Mouse (Mus musculus) kidney, adult 8-10 months (tissue): ENCODE data around the gene Shisa8.

Experiments used
- DNase-seq, 2 experiments: peaks; one replicate each; pipeline ENCODE4 v3.0.0; 2022

The Shisa8 gene

GRCm38 (mm10) chr15:82203611-82204351, 8.8 kb downstream of the Shisa8 start:
- DNase-seq: no peak

- DNase-seq: no peak
Measured at GRCm38 (mm10) chr15:82203090-82203489, 9.5 kb downstream of the Shisa8 start.

GRCm38 (mm10) chr15:82202086-82202485, 10.5 kb downstream of the Shisa8 start:
- DNase-seq: no peak

GRCm38 (mm10) chr15:82199546-82199945, 13.1 kb downstream of the Shisa8 start:
- DNase-seq: no peak

- no peak for DNase-seq
Measured at GRCm38 (mm10) chr15:82198342-82198741, 14.3 kb downstream of the Shisa8 start.

DNA sequence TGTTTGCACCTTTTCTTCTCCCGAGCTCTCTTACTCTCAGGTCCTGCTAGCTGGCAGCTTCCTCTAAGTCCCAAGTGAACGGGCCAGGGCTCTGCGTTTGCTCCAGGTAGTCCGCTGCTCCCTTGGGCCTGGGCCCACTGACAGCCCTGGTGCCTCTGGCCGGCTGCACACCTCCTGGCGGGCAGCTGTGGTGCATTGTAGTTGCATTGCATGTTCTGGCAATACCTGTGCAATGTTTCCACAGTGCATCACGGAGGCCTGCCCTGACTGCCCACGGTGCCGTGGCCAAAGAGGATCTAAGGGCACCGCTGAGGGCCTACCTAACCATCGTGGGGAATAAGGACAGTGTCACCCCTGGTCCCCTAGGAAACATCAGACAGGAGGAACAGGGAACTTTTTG, 14.7 kb downstream of the Shisa8 start:
- no peak for DNase-seq

GRCm38 (mm10) chr15:82197246-82197750, 15.3 kb downstream of the Shisa8 start:
- no peak for DNase-seq

DNA sequence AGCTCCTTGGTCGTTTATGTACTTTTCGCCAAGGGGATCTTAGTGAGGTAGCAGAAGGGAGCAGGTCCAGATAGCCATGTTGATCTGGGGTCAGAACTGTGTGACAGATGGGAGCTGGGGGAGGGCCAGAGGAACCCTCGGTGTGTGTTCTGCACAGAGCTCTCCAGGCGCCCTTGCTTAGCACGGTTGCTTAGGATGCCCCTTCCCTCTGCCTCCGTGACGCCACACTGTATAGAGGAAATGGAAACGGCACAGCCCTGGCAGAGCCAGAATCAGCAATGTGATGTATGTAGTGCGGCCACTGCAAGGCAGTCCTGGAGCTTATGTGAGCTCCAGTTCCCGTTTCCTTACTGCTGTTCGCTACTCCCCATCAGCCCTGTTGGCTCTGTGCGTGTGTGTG, 16.3 kb downstream of the Shisa8 start:
- DNase-seq: no peak

- DNase-seq: no peak
Measured at GRCm38 (mm10) chr15:82192617-82193016, 20.0 kb downstream of the Shisa8 start.

GRCm38 (mm10) chr15:82188481-82189240, 24.0 kb downstream of the Shisa8 start:
- peak in 1 of 2 experiments; percentile 71 for DNase-seq

- no peak for DNase-seq
Measured at GRCm38 (mm10) chr15:82187924-82188323, 24.7 kb downstream of the Shisa8 start.

GRCm38 (mm10) chr15:82187401-82187800, 25.2 kb downstream of the Shisa8 start:
- DNase-seq: no peak

- DNase-seq: no peak
Measured at GRCm38 (mm10) chr15:82186931-82187330, 25.7 kb downstream of the Shisa8 start.

DNA sequence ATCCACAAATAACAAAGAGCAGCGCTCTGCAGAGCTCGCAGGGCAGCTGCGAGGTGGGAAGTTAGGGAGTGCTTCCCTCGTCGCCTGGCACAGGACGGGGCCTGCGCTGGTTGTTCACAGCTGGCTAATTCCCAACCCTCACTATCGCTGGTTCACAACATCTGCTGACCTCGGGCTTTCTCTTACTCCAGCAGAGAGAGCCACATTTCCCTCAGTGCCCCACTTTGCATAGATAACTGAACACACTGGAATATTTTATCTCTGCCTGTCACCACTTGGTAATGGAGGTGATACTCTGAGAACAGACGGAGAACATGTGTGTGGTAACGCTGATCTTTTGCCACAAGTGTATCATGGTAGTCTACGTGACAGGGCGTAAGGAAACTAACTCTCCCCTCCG, 26.5 kb downstream of the Shisa8 start:
- no peak for DNase-seq

DNA sequence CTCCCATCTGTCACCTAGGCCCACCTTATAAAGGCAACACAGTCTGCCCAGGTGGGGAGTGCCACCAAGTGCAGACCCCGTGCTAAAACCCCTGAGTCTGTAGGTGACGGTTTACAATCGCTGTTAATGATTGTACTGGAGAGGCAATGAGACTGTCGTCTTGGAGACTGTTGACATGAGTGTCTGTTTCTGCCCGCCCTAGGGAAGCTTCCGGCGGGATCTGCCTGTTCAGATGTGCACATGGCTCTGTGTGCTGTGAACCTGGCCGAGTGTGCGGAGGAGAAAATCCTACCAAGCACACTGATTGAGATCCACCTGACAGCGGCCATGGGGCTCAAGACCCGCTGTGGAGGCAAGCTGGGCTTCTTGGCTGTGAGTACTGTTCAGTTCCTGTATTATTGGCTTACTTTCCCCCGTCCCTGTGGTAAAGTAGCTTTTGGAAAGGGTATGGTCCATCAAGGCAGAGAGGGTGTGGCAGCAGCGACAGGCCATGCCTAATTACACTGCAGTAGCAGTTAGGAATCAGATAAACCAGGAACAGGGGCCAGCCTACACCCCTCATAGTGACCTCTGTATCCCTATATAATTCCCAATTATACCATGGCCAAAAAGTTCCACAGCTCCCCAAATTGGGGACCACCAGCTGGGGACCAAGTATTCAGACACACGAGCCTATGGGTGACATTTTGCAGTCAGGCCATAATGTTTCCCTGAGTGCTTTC, 27.4 kb downstream of the Shisa8 start:
- no peak for DNase-seq

DNA sequence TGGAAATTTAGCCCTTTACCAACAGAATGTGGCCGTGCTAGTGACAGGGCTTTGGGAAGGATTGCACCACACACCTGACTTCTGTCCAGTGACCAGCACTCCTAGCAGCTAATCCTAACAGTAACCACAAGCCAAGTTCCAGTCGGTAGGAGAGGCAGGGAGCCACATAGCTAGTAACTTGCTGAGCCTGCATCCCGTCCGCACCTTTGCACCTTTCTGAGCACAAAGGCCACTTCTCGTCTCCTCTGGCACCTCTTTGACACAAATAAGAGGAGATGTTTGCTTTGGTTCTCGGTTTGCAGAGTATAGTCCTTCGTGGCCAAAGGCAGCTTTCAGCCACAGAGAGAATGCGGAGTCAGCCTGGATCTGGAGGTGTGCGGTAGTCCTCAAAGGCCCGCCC, 28.0 kb downstream of the Shisa8 start:
- DNase-seq: peak; percentile 83 to 87

GRCm38 (mm10) chr15:82184183-82184582, 28.4 kb downstream of the Shisa8 start:
- peak; percentile 60 to 64 for DNase-seq

GRCm38 (mm10) chr15:82183596-82183995, 29.0 kb downstream of the Shisa8 start:
- no peak for DNase-seq

- DNase-seq: no peak
Measured at GRCm38 (mm10) chr15:82182311-82182710, 30.3 kb downstream of the Shisa8 start.

GRCm38 (mm10) chr15:82181131-82181530, 31.5 kb downstream of the Shisa8 start:
- DNase-seq: no peak

DNA sequence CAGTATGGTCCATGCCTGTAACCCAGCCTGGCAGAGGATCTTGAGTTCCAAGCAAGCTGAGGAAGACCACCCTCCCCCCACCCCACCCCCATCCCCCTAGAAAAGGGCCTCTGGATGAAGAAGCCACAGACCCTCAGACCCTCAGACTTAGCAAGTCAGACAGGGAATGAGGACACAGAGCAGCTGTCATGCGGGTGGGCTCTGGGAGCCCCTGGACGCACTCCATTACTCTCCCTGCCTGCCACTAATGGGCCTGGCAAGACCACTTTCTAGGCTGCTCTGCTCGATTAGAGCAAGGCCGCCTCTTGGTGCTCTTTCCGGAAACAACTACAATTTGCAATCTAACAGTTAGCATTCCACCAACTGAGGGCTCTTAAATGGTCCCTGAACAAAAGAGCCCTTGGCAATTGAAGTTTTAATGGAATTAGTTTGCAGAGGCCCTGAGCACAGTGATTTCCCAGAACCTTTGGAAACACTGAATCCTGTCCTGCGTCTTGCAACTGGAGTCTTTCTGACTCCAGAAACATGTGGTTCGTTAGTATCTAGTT, 34.8 kb downstream of the Shisa8 start:
- DNase-seq: no peak

DNA sequence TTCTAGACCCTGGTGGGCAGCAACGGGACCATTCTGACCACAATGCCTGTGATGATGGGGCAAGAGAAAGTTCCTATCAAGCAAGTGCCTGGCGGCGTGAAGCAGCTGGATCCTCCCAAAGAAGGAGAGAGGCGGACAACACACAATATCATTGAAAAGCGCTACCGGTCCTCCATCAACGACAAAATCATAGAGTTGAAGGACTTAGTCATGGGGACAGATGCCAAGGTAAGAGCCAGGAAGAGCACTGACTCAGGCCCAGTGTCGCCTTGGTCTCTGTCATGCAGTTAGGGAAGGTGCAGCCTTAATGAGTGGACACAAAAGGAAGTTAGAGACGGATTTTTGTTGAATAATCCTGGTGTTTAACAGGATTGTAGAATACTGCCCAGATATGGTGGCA, 37.5 kb downstream of the Shisa8 start:
- no peak for DNase-seq

GRCm38 (mm10) chr15:82172648-82173047, 40.0 kb downstream of the Shisa8 start:
- DNase-seq: no peak
